In genomic region chr19:57609361-57610057, GRCm38 (mm10) we compare ENCODE assay signal across 8 mouse cellular contexts. TPM values are rescaled to one million over a fixed set of nuclear protein-coding genes. Genes with fewer than 3 reads are reported as not detected.
DNase-seq lines count a peak whose midpoint lies in the region; ATAC-seq and TF ChIP-seq lines count a peak whose summit lies in the region.

No protein-coding gene starts in this region.

- peak overlapping the region; percentile 22 for H3K4me3 ChIP-seq in cerebellum, adult 2 months (replicated peaks; ENCODE audit: insufficient read depth, low read depth, low read length)
- H3K4me3 ChIP-seq in hindbrain, embryonic 14.5 days (replicated peaks; ENCODE audit: low read length) = peak overlapping the region; percentile 96
- peak overlapping the region; percentile 86 for H3K4me3 ChIP-seq in liver, embryonic 12.5 days

- no peak for DNase-seq in cerebellum, adult 2 months
- no peak for DNase-seq in cerebellum, adult 18-20 months
- DNase-seq in adrenal gland, postnatal 10 days = peak; percentile 65
- peak; percentile 16 for DNase-seq in forelimb bud, embryonic 11.5 days (ENCODE audit: low read depth, low spot score)
- peak; percentile 36 for DNase-seq in hindbrain, embryonic 14.5 days (ENCODE audit: low spot score)
- no peak for DNase-seq in cerebellum, adult 11-12 months

- H3K27ac ChIP-seq in cerebellum, adult 2 months (ENCODE audit: insufficient read depth, low read length) = no peak overlapping the region
- peak overlapping the region; percentile 99 for H3K27ac ChIP-seq in hindbrain, embryonic 14.5 days
- H3K27ac ChIP-seq in liver, embryonic 12.5 days = 0 out of 2 replicates have a peak overlapping the region, but pooled peaks have one; percentile 80

- H3K27me3 ChIP-seq in cerebellum, adult 2 months (ENCODE audit: control insufficient read depth, insufficient read depth, low read length) = no peaks in the 10 kb centered on the region; the same call in 1 of the 2 replicates
- H3K27me3 ChIP-seq in hindbrain, embryonic 14.5 days (ENCODE audit: control insufficient read depth, insufficient read depth, low read length) = no peaks in the 10 kb centered on the region
- H3K27me3 ChIP-seq in liver, embryonic 12.5 days (replicated peaks) = peaks cover 18% of the 10 kb centered on the region

- no peak for TF ChIP-seq CTCF in cerebellum, adult 2 months (IDR thresholded peaks at IDR 0.05; ENCODE audit: borderline replicate concordance, insufficient read depth, low read depth, low read length)

- ATAC-seq in hindbrain, embryonic 14.5 days (ENCODE audit: low FRiP score) = no peak
- no peak for ATAC-seq in liver, embryonic 12.5 days
- peak; percentile 51 for ATAC-seq in monocyte, adult 5-6 weeks (replicated peaks; ENCODE audit: insufficient number of reproducible peaks, low FRiP score, low TSS enrichment, poor library complexity, severe bottlenecking)

- no peaks in the 10 kb centered on the region for H3K36me3 ChIP-seq in hindbrain, embryonic 14.5 days (replicated peaks; ENCODE audit: control insufficient read depth, insufficient read depth)
- no peaks in the 10 kb centered on the region for H3K36me3 ChIP-seq in liver, embryonic 12.5 days

- H3K4me2 ChIP-seq in hindbrain, embryonic 14.5 days (replicated peaks) = peak overlapping the region; percentile 99
- peak overlapping the region; percentile 99 for H3K4me2 ChIP-seq in liver, embryonic 12.5 days

- peak overlapping the region; percentile 96 for H3K9ac ChIP-seq in hindbrain, embryonic 14.5 days
- peak overlapping the region; percentile 88 for H3K9ac ChIP-seq in liver, embryonic 12.5 days

- TF ChIP-seq POLR2A in cerebellum, adult 2 months (IDR thresholded peaks at IDR 0.05; ENCODE audit: borderline replicate concordance, insufficient read depth, low read length) = no peak

- WGBS in cerebellum, adult 2 months = 27% methylated on average over 12 of the region's 12 CpGs
- WGBS in hindbrain, embryonic 14.5 days = 13% methylated on average over 12 of the region's 12 CpGs
- 16% methylated on average over 12 of the region's 12 CpGs for WGBS in liver, embryonic 12.5 days (ENCODE audit: insufficient replicate concordance)

- no peaks in the 10 kb centered on the region for H3K4me1 ChIP-seq in cerebellum, adult 2 months (ENCODE audit: control insufficient read depth, insufficient read depth, low read length)
- peaks cover 19% of the 10 kb centered on the region for H3K4me1 ChIP-seq in hindbrain, embryonic 14.5 days (replicated peaks; ENCODE audit: control insufficient read depth, insufficient read depth, low read length)
- H3K4me1 ChIP-seq in liver, embryonic 12.5 days = peaks cover 26% of the 10 kb centered on the region

- H3K9me3 ChIP-seq in hindbrain, embryonic 14.5 days (ENCODE audit: control insufficient read depth, low read length) = no peaks in the 10 kb centered on the region
- no peaks in the 10 kb centered on the region for H3K9me3 ChIP-seq in liver, embryonic 12.5 days (replicated peaks)

RNA-seq across cellular contexts. Expression of gene Atrnl1, which starts 1.3 kb away (rescaled TPM):
- 21.1 and 21.5 TPM in 2 replicates for polyA plus RNA-seq in cerebellum, adult 2 months (2012; rRNA removed)
- total RNA-seq in adrenal gland, postnatal 10 days (2021) = 10 to 100 TPM; 25.3 to 33.2 TPM
- 8.6 and 9.4 TPM in 2 replicates for polyA plus RNA-seq in hindbrain, embryonic 14.5 days (2014; fragmentation: Nextera tagmentation; extraction: Ambion mirVana)
- polyA plus RNA-seq in liver, embryonic 12.5 days (2016; fragmentation: Nextera tagmentation; extraction: Ambion mirVana) = 1.8 and 2.0 TPM in 2 replicates
- 1.0 to 3.8 TPM (median 1.6 TPM) in 3 replicates for total RNA-seq in monocyte, adult 5-6 weeks (2017)

Comparison
In these comparisons a context has a peak if more than half of its experiments do, and no peak if none do; other contexts are left out.
1. DNase-seq: peak in adrenal gland, postnatal 10 days (single experiment), forelimb bud, embryonic 11.5 days (single experiment) and hindbrain, embryonic 14.5 days (single experiment); none in cerebellum, adult 2 months (0 of 2), cerebellum, adult 18-20 months (0 of 2) and cerebellum, adult 11-12 months (single experiment).
2. H3K4me3 ChIP-seq: peak in every context shown above with its lines; median percentile 96 in hindbrain, embryonic 14.5 days; 86 in liver, embryonic 12.5 days; 22 in cerebellum, adult 2 months.